Mouse (Mus musculus): Measurements from ENCODE around the gene Mrps35.

The Mrps35 gene

DNA sequence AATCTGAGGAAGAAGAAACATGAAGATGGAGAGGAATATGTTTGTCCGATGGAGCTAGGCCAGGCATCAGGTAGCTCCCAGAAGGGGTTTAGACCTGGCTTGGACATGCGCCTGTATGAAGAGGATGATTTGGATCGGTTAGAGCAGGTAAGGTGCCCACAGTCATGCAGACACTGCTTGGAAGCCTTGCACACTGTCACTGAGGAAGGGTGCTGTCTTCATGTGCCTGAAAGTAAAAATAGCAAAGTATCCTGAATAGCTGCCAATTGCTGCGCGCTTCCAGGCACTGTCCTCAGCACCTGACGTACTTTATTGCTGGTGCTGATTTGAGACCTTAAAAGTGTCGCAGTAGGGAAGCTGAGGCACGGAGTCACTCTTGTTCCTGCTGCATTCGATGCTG is 13.0 kb upstream of the Mrps35 start:
- no peak for DNase-seq (ENCODE audit: low spot score in 2 of 2)

DNA sequence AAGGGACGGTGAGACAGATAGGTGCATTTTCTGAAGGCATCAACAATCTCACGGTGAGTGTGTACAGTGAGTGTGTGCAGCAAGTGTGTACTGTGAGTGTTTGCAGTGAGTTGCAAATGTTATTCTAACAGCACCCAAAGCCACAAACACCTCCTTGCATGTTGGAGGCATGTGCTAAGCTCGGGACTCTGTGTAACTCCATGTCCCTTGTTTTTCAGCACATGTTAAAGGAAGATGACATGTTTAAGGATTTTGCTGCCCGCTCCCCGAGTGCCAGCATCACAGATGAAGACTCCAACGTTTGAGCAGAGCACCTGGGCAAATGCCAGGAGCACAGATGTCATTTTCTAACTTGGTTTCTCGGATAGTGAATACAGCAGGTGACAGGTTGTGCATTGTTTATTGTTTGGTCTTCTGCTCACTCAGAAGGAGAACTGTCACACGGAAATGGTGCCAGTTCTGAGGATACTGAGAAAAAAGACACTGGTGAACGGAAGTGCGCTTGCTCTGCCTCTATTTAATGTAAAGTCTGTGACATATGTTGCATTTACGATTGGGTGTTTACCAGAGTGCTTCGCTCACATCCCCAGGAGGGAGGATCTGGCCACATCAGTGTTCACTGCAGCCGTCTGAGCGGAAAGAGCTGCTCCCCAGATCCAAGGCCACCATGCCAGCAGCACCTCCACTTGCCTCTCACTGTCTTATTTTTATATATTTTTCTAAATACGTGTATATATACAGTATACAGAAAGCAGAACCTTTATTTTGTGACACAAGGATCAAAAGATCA is 12.3 kb upstream of the Mrps35 start:
- DNase-seq (ENCODE audit: low spot score in 2 of 2), result no peak

DNA sequence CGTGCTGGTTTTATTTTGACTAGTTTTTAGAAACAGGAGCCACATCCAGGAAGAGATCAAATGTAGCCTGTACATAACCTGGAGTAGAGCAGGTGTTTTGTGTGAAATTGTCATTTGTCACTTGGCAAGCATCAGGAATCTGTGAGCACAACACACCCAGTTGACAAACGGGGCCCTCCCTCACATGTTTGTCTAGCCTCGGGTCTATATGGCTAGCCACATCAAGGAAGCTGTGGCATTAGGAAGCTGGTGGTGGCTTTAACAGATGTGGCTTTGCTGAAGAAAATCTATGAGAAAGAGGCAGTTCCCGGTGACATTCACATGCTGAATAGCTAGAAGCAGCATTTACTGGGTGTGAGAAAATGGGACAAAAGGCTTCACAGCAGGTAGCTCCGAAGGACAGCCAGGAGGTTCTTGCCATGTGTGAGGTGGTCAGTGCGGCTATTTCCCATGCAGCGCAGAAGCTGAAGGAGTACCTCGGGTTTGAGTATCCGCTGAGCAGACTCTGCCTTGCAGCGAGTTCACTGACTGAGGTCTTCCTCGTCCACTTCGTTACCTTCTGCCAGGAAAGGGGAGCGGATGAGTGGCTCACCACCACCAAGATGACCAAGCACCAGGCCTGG is 10.2 kb upstream of the Mrps35 start, which contains the start of gene Rep15:
Rep15 (plus strand) TSS at position 282 of the 623 bp plus-strand sequence.
- DNase-seq (ENCODE audit: low spot score in 2 of 2), result no peak

DNA sequence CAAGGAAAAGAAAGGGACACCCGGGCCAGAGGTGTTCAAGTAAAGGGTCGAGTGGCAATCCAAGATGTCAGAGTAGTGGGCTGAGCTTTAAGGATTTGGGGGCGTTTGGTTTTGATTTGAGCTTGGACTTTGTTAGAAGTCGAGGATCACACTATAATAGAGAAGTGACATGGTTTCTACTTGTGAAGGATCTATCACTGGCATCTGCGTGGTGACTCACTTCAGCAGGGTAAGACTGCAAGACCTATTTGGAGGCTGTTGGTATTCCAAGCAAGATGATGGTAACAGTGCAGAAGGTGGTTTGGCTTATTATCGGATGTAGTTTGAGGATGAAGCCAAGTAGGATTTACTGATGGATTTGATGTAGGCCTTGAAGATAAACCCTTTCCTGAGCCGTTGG is 1.1 kb downstream of the Mrps35 start:
- no peak for DNase-seq (ENCODE audit: low spot score in 2 of 2)

DNA sequence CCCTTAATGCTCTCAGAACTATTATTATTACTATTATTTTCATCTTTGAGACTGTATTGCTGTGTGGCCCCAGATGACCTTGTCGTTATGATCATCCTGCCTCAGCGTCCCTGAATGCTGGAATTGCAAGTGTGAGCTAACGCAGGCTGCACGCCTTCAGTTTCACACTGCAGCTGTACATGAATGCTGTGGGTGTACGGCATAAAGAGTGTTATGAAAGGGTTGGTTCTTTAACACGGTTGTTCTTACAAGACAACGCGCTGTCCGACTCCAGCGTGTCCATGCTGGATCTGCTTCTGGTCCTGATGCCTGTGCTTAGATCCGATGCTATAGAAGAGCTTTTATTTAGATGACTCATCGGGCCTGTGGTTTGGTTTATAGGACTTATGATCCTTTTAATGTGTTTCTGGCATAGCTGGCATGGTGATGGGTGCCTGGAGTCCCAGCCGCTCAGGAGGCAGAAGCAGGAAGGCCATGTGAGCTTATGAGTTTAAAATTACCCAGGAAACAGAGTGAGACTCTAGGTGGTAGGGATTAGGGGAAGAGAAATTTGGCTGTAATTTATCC is 6.8 kb downstream of the Mrps35 start:
- no peak for DNase-seq (ENCODE audit: low spot score in 2 of 2)

DNA sequence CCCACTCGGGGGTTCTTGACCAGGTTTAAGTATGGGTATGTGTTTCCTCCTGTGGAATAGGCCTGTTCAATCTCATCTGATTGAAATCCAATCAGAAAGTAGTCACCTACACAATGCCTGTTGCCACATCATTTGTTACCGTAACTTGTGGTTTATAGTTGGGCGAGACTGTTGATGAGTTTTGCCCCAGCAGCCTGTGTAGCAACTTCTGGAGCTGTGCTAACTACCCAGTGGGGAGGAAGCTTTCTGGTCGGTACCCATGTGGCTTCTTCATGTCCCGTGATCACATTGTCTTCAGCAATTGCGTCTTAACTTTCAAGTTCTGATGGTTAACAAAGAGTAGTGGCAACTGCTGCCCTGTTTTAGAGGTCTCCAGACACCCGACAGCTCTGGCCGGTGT is 9.1 kb downstream of the Mrps35 start:
- no peak for DNase-seq (ENCODE audit: low spot score in 2 of 2)

DNA sequence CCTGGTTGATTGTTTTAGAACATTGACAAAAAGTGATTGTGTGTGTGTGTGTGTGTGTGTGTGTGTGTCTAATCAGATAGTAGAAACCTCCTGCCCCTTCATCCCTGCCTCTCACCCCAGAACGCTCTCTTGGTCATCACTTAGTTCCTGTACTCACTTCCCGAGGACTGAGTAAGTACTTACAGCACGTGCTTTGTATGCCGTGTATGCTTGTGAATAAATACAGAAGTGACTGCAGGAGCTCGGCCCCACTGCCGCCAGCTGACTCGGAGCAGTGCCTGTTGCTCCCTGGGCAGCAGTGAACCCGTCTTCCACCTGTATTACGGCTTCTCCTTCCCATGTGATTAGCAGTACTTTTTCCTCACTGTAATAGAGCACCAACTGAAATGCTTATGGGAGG is 9.9 kb downstream of the Mrps35 start:
- DNase-seq (ENCODE audit: low spot score in 2 of 2), result no peak

DNA sequence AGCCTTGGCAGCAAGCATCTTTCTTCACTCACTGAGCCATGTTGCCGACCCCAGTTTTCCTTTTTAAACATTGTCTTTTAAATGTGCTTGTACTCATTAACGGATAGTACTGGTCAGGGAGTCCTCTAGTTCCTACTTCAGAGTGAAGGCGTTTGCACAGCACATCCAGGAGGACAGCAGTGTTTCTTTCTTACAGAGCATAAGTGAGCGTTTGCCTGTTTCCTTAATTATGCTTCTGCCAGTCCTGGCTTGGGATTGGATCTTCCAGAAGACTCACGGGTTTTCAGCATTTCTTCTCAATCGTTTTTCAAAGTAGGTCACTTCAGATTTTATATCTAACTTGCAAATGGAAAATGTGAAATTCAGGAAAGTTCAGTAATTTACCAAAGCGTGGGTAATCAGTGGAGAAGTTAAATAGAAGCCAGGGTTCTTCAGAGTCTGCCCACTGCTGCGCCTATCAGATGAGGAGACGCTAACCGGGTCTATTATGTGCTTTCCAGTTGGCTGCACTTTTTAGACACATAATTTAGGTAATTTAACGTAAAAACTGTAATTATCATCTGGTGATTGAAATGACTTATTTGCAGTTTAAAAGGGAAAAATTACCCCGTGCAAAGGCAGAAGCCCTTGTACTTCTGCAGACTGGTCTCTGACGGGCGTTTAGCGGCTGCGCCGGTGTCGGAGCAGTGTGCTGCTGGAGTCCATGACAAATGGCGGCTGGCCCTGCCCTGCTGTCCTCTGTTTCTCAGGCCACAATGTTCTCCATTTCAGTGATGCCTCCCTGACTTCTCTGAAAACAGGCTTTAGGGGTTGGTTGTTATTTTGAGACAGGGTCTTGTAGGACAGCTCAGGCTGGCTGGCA is 11.5 kb downstream of the Mrps35 start:
- DNase-seq (ENCODE audit: low spot score in 2 of 2), result no peak

DNA sequence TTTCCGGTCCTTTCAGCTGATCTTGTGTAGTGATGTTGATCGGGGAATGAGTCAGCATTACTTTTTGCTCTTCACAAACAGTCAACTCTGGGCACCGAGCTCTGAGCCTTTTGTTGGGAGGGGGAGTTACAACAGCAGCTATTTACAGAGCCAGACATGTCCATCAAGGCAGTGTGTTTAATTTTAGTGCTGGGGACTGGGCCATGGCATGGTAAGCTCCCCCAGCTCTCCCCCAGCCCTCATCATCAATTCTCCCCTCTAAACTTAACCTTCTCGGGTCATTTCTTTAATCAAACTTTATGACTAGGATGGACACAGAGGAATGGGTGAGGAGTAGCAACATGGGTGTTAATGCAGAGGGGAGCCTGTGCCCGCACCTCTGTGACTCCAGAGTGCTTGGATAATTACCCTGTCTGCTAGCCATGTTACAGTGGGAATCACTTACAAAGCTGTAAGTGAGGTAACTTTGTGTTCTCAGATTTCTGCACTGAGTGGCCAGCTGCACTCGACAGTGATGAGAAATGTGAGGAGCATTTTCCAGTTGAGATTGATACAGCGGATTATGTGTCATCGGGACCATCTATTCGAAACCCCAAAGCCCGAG is 12.9 kb downstream of the Mrps35 start:
- no peak for DNase-seq (ENCODE audit: low spot score in 2 of 2)

DNA sequence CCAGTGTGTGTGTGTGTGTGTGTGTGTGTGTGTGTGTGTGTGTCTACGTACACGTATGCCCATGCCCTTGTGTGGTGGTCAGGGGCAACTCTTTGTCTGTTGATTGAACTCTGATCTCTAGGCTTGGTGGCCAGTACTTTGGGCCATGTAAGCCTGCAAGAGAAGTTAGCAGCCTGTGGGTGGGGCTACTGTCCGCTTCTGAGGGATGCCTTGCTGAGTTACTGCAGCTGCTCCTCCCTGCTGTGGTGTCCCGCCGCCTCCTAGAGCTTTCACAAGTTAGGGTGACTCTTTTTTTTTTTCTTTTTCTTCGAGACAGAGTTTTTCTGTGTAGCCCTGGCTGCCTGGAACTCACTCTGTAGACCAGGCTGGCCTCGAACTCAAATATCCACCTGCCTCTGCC is 16.8 kb downstream of the Mrps35 start:
- DNase-seq (ENCODE audit: low spot score in 2 of 2), result no peak

DNA sequence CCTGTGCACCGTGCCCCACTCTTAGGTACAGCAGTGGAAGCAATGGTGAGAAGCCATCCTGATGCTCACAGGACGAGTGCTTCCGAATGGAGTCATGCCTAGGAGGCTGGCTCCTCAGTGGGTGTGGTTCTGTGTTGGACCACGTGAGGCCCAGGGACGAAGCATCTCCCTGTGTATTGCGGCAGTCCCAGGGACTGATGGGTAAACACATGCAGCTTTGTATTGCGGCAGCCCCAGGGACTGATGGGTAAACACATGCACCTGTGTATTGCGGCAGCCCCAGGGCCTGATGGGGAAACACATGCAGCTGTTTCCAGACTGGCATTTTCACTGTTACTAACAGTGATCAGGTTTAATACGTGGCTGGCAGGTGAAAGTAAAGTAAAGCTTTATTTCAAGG is 19.1 kb downstream of the Mrps35 start:
- no peak for DNase-seq (ENCODE audit: low spot score in 2 of 2)

DNA sequence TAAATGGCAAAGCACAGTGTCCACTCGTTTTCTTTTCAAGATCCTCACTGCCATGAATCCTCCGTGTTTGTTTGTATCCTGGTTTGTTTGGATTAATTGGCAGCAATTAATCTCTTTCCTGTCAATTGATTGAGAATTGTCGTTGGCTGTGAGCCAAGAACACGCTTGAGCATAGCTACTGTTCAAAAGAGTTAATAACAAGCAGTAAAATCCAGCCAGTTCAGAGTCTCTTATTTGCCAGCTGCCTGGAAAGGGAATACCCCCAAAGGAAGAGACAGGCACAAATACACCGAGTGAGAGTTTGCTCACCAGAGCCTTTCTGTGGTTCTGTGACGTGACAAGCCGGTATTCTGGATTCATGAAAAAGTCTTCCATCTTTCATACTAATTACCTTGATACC is 19.5 kb downstream of the Mrps35 start:
- DNase-seq (ENCODE audit: low spot score in 2 of 2), result no peak

DNA sequence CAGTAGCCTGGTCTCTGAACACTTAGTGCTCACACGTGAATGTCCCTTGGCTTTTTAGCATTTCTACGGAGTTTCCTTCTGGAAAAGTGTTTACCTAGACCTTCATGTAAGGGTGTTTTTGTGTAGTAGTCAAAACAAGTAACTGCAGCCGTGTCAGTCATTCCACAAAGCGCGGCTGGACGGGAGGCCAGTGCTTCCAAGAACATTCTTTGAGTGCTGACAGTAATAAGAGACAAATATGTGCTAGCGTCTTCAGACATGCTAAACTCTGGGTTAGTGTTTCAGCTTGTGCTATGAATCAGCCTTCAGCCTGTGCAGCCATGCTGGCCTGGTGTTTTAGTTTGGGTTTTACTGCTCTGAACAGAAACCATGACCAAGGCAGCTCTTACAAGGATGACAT is 20.1 kb downstream of the Mrps35 start:
- no peak for DNase-seq (ENCODE audit: low spot score in 2 of 2)

DNA sequence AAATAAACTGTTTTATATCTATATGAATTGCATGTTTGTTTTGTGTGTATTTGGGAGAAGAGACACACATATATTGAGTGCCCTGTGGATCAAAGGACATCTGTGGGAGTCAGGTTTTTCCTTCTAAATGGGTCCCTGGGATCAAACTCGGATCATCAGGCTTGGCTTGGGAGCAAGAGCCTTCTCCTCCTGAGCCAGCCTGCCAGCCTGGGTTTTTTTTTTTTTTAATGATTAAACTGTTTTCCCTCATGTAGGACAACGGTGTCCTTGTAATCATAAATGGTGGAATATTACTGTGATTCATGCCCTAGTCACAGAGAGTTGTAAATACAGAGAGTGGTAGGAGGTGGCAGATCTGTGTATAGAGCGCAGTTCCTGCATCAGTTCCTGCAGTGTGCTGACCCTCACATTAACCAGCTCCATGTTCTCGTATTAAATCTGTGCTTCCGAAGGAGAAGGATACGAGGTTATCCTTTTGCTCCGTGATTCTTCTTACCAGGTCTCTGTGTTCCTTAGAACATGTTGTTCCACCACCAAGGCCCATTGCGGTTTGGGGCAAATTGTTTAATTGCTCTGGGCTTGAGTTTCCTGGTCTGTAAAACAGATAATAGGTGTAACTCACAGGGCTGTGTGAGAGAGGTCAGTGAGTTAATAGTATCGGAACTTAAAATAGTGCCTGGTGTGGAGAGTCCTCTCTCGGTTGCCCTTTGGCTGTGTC is 21.8 kb downstream of the Mrps35 start:
- no peak for DNase-seq (ENCODE audit: low spot score in 2 of 2)

DNA sequence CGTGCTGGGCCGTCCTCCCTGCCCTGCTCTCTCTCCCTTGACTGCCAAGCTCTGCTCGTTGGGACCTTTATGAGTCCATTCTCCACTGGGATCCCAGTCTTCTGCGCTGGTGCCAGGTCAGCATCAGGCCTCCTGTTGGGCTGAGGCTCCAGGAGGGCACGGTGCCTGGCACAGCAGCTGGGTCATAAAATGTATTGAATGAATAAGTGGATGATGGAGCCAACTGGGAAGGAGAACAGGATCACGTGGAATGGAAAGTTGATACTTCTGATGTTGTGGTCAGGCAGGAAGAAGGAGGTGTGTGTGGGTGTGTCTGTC is 22.3 kb downstream of the Mrps35 start:
- no peak for DNase-seq (ENCODE audit: low spot score in 2 of 2)

DNA sequence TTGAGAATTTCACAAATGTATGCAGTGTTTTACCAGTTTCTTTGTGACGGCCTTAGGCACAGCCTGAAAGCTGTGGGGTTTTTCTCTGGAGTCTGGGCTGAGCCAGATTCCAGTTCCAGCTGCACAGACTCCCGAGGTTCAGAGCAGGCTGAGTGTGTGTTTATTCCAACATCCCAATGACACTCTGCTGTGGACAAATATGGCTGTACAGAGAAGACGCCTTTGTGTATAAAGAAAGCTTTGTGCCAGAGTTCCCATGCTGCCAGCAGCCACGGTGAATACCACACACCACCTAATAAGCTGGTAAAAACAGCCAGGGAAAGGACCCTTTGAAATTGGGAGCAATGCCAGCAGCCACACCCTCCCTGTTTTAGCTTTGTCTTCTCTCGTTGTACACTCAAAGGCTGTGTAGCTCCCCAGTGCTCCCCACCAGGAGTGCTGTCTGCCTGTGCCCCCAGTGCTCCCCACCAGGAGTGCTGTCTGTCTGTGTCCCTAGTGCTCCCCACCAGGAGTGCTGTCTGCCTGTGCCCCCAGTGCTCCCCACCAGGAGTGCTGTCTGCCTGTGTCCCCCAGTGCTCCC is 33.3 kb downstream of the Mrps35 start:
- DNase-seq (ENCODE audit: low spot score in 2 of 2), result no peak

DNA sequence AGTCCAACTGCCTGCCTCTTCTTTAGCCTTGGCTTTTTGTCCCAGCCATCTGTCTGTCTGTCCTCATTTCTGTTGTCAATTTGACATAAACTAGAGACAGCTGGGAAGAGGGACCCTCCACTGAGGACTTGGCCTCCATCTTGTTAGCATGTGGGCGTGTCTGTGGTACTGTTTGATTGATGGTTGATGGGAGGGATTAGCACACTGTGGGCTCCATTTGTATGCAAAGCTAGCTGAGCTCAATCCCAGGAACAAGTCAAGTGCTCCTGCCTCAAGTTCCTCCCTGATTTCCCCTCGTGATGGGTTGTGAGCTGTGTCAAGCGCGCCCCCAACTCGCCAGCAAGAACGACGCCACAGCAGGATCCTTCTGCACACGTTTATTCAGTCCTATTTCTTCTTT is 34.3 kb downstream of the Mrps35 start:
- no peak for DNase-seq (ENCODE audit: low spot score in 2 of 2)

DNA sequence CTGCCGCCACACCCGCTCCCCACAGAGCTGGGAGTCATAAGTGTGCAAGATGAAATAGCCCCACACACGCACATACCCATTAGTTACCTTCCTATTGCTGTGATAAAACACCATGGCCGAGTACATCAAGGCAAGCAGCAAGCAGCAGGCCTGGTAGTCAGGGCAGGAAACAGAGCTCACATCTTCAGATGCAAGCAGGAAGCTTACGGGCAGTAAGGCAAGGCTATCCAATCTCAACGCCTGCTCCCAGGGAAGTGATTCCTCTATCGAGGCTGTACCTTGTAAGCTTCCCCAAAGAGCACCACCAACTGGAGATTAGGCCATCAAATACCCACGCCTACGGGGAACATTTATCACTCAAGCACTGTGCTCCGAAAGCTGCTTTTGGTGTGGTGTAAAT is 37.4 kb downstream of the Mrps35 start:
- no peak for DNase-seq (ENCODE audit: low spot score in 2 of 2)

DNA sequence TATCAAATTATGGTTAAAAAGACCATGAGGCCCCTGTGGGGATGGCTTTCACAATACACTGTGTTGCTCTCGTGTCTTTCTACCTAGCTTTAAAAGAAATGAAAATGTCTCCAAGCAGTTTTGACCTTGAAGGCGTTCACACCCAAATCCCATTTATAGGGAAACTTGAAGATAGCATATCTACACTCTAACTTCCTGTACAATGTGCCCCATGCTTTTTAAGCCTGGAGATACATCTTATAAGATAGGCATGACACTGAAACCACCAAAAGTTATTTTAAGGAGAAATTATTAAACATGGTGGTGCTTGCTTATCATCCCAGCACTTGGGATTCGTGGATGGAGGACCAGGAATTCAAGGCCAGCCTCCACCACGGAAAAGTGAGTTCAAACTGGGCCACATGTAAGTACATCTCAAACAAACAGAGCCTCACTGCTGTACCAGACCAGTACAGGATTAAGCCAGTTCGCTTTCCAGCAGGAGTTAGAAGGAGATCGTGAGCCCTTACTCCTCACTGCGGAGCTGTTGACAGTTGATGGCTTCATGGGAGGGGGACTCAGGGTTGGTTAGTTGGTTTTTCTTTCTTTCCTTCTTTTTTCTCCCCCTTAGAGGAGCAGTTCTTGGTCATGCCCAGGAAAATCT is 43.0 kb downstream of the Mrps35 start:
- DNase-seq (ENCODE audit: low spot score in 2 of 2), result no peak

DNA sequence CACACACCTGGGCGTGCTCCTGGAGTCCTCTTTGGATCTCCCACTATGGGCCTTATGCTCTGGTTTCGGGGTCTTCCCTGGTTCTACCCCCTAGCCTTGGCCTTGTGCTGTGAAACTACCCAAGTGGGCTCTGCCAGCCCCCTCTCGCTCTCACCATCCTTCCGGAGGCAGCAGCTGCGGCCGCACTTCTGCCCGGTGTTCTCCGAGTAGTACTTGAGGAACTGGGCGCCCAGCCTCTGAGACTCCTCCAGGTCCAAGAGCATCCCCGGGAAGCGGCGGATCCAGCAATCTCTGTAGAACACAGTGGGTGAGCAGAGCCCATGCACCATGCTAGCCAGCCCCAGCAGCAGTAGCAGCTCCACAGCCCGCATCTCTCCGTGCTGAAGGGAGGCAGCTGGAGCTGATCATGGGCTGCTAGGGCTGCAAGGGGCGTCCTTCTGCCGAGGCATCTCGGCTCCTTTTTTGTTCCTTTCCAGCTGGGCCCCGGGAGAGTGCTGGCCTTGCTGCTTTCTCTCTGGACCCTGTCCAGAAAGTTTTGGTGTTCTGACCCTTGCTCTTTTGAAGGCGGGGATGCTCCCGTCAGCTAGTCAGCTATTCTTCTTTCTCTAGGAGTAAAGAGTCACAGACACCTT is 44.1 kb downstream of the Mrps35 start, which contains the start of gene Mansc4:
Mansc4 (minus strand) TSS at position 439 of the 632 bp plus-strand sequence.
- DNase-seq (ENCODE audit: low spot score in 2 of 2), result no peak
